Mouse (Mus musculus) lung, embryonic 16.5 days (tissue): ENCODE results near the gene Emilin1. TPM values are rescaled to one million over a fixed set of nuclear protein-coding genes. Genes with fewer than 3 reads are reported as not detected.

Source experiments
- ATAC-seq: fragments of 200-750 bp; cut with Nextera tagmentation; 2 replicates; pipeline ENCODE4 v1.8.0; 2017; ENCODE audit warnings: low read depth, mild to moderate bottlenecking, moderate library complexity
- H3K27ac ChIP-seq: fragments of 300-500 bp; sonication (generic); 2 replicates; pipeline ENCODE4 v1.5.1; 2014; ENCODE audit warnings: mild to moderate bottlenecking, control low read depth, low read length
- H3K27me3 ChIP-seq: fragments of 300-500 bp; sonication (generic); 2 replicates; pipeline ENCODE4 v1.6.1; 2014; ENCODE audit warnings: low read depth, low read length, mixed read lengths; ENCODE audit not compliant: control insufficient read depth, insufficient read depth
- H3K36me3 ChIP-seq: fragments of 300-500 bp; sonication (generic); 2 replicates; pipeline ENCODE4 v1.6.1; 2014; ENCODE audit warnings: low read length; ENCODE audit not compliant: control insufficient read depth, insufficient read depth
- H3K4me1 ChIP-seq: fragments of 300-500 bp; sonication (generic); replicated peaks from 2 replicates; pipeline ENCODE4 v1.6.1; 2014; ENCODE audit warnings: low read length, mixed read lengths; ENCODE audit not compliant: control insufficient read depth, insufficient read depth
- H3K4me2 ChIP-seq: fragments of 300-500 bp; sonication (generic); 2 replicates; pipeline ENCODE4 v1.6.1; 2014; ENCODE audit warnings: low read depth, low read length, control low read depth
- H3K4me3 ChIP-seq: fragments of 300-500 bp; sonication (generic); 2 replicates; pipeline ENCODE4 v1.5.1; 2014; ENCODE audit warnings: mild to moderate bottlenecking, low read length, control low read depth
- H3K9ac ChIP-seq: fragments of 300-500 bp; sonication (generic); 2 replicates; pipeline ENCODE4 v1.6.1; 2014; ENCODE audit warnings: low read length, control low read depth
- H3K9me3 ChIP-seq: fragments of 300-500 bp; sonication (generic); 2 replicates; pipeline ENCODE4 v1.6.1; 2016; ENCODE audit warnings: low read length; ENCODE audit not compliant: control insufficient read depth
- WGBS: fragments of 180-500 bp; shearing (Covaris S2); extraction: QIAGEN DNeasy Blood & Tissue Kit; methylation state at CpG from one replicate; pipeline ENCODE4 v1.1.7; 2014; 5-methylcytosine and 5-hydroxymethylcytosine counted together
- polyA plus RNA-seq: library from polyadenylated mRNA; unstranded; fragments of >200 nt; fragmentation: Nextera tagmentation; extraction: Ambion mirVana; gene quantifications from 2 replicates; pipeline ENCODE4 v1.2.1, GENCODE M21; 2015

Emilin1 gene
- 212 and 225 TPM in 2 replicates for polyA plus RNA-seq

- H3K36me3 ChIP-seq: peaks cover 6% of the 10 kb centered on the region
- peak within 1 kb of the TSS; percentile 67 for H3K4me3 ChIP-seq
- 11% methylated on average over 12 of the region's 13 CpGs for WGBS
- H3K9ac ChIP-seq: peak within 1 kb of the TSS; percentile 81
- H3K4me1 ChIP-seq: peaks cover 43% of the 10 kb centered on the region
- H3K4me2 ChIP-seq: peak within 1 kb of the TSS; percentile 84
- H3K27ac ChIP-seq: peak within 1 kb of the TSS; percentile 98
- ATAC-seq: peak; percentile 85
- no peaks in the 10 kb centered on the region for H3K9me3 ChIP-seq
- no peaks in the 10 kb centered on the region for H3K27me3 ChIP-seq
Observed at GRCm38 (mm10) chr5:30913060-30913841, at the start of gene Emilin1. Gene Emilin1, plus strand, starts transcription at chr5:30913402.

GRCm38 (mm10) chr5:30863852-30864251, 49.4 kb upstream of the Emilin1 start:
- H3K27ac ChIP-seq: no peak overlapping the region
- ATAC-seq: peak; percentile 70
- H3K4me1 ChIP-seq: 0 out of 2 replicates have a peak, but pooled peaks cover under 1% of the 10 kb centered on the region
- H3K27me3 ChIP-seq: no peaks in the 10 kb centered on the region
- no peak overlapping the region for H3K4me3 ChIP-seq
- no peaks in the 10 kb centered on the region for H3K9me3 ChIP-seq
- WGBS: 56% methylated on average over 4 of the region's 4 CpGs
- H3K4me2 ChIP-seq: no peak overlapping the region
- no peak overlapping the region for H3K9ac ChIP-seq
- no peaks in the 10 kb centered on the region for H3K36me3 ChIP-seq

GRCm38 (mm10) chr5:30864322-30864721, 48.9 kb upstream of the Emilin1 start:
- peak; percentile 32 for ATAC-seq
- no peaks in the 10 kb centered on the region for H3K36me3 ChIP-seq
- 33% methylated on average over 15 of the region's 15 CpGs for WGBS
- H3K9ac ChIP-seq: no peak overlapping the region
- H3K4me1 ChIP-seq: 0 out of 2 replicates have a peak, but pooled peaks cover 4% of the 10 kb centered on the region
- no peak overlapping the region for H3K4me2 ChIP-seq
- no peak overlapping the region for H3K27ac ChIP-seq
- H3K4me3 ChIP-seq: no peak overlapping the region
- no peaks in the 10 kb centered on the region for H3K27me3 ChIP-seq
- H3K9me3 ChIP-seq: no peaks in the 10 kb centered on the region

- H3K27ac ChIP-seq: no peak overlapping the region
- H3K4me2 ChIP-seq: no peak overlapping the region
- ATAC-seq: no peak
- H3K27me3 ChIP-seq: no peaks in the 10 kb centered on the region
- 82% methylated on average over 3 of the region's 3 CpGs for WGBS
- H3K9me3 ChIP-seq: no peaks in the 10 kb centered on the region
- no peak overlapping the region for H3K4me3 ChIP-seq
- peaks cover 6% of the 10 kb centered on the region for H3K36me3 ChIP-seq
- H3K4me1 ChIP-seq: peaks cover 11% of the 10 kb centered on the region
- no peak overlapping the region for H3K9ac ChIP-seq
Observed at GRCm38 (mm10) chr5:30866871-30867270, 46.3 kb upstream of the Emilin1 start.

GRCm38 (mm10) chr5:30867712-30868111, 45.5 kb upstream of the Emilin1 start, which contains the start of gene Tmem214:
Gene Tmem214, plus strand, starts transcription at chr5:30868012.
- Histone ChIP-seq H3K27me3 (no peaks in the 10 kb centered on the region), H3K4me2 (peak within 1 kb of the TSS; percentile 85), H3K4me1 (peaks cover 11% of the 10 kb centered on the region), H3K9ac (no peak within 1 kb of the TSS), H3K9me3 (no peaks in the 10 kb centered on the region), H3K36me3 (peaks cover 13% of the 10 kb centered on the region), H3K4me3 (no peak within 1 kb of the TSS), H3K27ac (no peak within 1 kb of the TSS)
- WGBS: 89% methylated on average over 3 of the region's 3 CpGs
- ATAC-seq: no peak

- ATAC-seq: peak; percentile 32; the same call in 1 of the 2 replicates
- 15% methylated on average over 9 of the region's 9 CpGs for WGBS
- H3K27ac ChIP-seq: peak overlapping the region; percentile 38; the same call in 1 of the 2 replicates
Observed at GRCm38 (mm10) chr5:30868981-30869380, 44.2 kb upstream of the Emilin1 start.

GRCm38 (mm10) chr5:30869405-30870130, 43.6 kb upstream of the Emilin1 start:
- under 1% methylated on average over 63 of the region's 63 CpGs for WGBS

More at GRCm38 (mm10) chr5:30868981-30869380, 44.2 kb upstream of the Emilin1 start:
- peaks cover 21% of the 10 kb centered on the region for H3K36me3 ChIP-seq
- H3K4me1 ChIP-seq: peaks cover 11% of the 10 kb centered on the region
- peak overlapping the region; percentile 87 for H3K4me3 ChIP-seq
- no peaks in the 10 kb centered on the region for H3K9me3 ChIP-seq
- peak overlapping the region; percentile 85 for H3K4me2 ChIP-seq
- H3K27me3 ChIP-seq: no peaks in the 10 kb centered on the region
- H3K9ac ChIP-seq: peak overlapping the region; percentile 91

GRCm38 (mm10) chr5:30870131-30870406, 43.1 kb upstream of the Emilin1 start:
- H3K9ac ChIP-seq: peak overlapping the region; percentile 91
- peak overlapping the region; percentile 87 for H3K4me3 ChIP-seq
- no peak for ATAC-seq
- 13% methylated on average over 2 of the region's 2 CpGs for WGBS
- no peaks in the 10 kb centered on the region for H3K27me3 ChIP-seq
- H3K4me2 ChIP-seq: peak overlapping the region; percentile 85
- peaks cover 32% of the 10 kb centered on the region for H3K36me3 ChIP-seq
- H3K4me1 ChIP-seq: peaks cover 11% of the 10 kb centered on the region
- H3K9me3 ChIP-seq: no peaks in the 10 kb centered on the region
- peak overlapping the region; percentile 45 for H3K27ac ChIP-seq

More at GRCm38 (mm10) chr5:30869405-30870130, 43.6 kb upstream of the Emilin1 start:
- H3K36me3 ChIP-seq: peaks cover 27% of the 10 kb centered on the region
- H3K27ac ChIP-seq: peak overlapping the region; percentile 45
- H3K9ac ChIP-seq: peak overlapping the region; percentile 91
- peak overlapping the region; percentile 85 for H3K4me2 ChIP-seq
- H3K4me1 ChIP-seq: peaks cover 11% of the 10 kb centered on the region
- no peaks in the 10 kb centered on the region for H3K27me3 ChIP-seq
- peak; percentile 95 for ATAC-seq
- H3K9me3 ChIP-seq: no peaks in the 10 kb centered on the region
- peak overlapping the region; percentile 87 for H3K4me3 ChIP-seq

GRCm38 (mm10) chr5:30872574-30872973, 40.6 kb upstream of the Emilin1 start:
- Histone ChIP-seq H3K27ac (no peak overlapping the region), H3K4me3 (no peak overlapping the region), H3K9ac (no peak overlapping the region), H3K4me2 (no peak overlapping the region), H3K27me3 (no peaks in the 10 kb centered on the region), H3K4me1 (peaks cover 11% of the 10 kb centered on the region), H3K36me3 (peaks cover 54% of the 10 kb centered on the region), H3K9me3 (no peaks in the 10 kb centered on the region)
- ATAC-seq: no peak
- 88% methylated on average over 9 of the region's 9 CpGs for WGBS
